Mouse (Mus musculus): ENCODE measurements around the gene Gm5127. TPM values are rescaled to one million over a fixed set of nuclear protein-coding genes. Genes with fewer than 3 reads are reported as not detected.

Gene Gm5127
- total RNA-seq, 2 experiments from 2014 or later = not detected

Small RNA genes lying within 50 kb of the gene (microRNA-seq; reads per million reads assigned to microRNA genes)
- gene Gm22102 = not detected

Other genes starting within 250 kb of the Gm5127 start
- gene Fndc3c1, start 97.8 kb upstream of the Gm5127 start, total RNA-seq (2021) = not detected
- gene Cysltr1, start 20.5 kb downstream of the Gm5127 start, total RNA-seq (2021) = under 1 TPM; 0.24 to 0.51 TPM

Data from left cerebral cortex, postnatal 10 days (tissue).